Mouse (Mus musculus) layer of hippocampus, adult 11-12 months (tissue): Measurements from ENCODE around the gene Rhox2e.
"Not testable (repeated sequence)": the region's sequence is repeated elsewhere in the genome, so short reads cannot be mapped to it uniquely, and the experiment has no call there.

Source experiments
- DNase-seq: peaks from one replicate; pipeline ENCODE4 v3.0.0; 2022; ENCODE audit warnings: low spot score

Gene Rhox2e

DNA sequence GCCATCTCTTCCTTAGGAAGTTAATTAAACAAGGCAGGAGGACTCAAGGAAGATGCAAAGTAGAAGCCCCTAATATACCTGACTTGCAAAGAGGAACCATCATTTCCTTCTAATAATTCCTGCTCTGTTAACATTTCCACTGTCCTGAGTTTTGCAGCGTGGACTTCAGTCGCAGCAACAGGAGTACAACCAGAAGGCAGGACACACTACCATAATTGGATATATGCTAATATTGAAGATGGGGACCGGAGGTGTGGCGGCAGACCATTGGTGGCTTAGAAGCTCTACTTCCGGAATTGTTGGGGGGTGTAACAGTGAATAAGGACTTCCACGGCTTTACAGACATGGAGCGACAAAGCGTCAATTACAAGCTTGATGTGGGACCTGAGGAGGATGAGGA, at the start of gene Rhox2e:
Rhox2e (plus strand) TSS at position 301 of the 400 bp plus-strand sequence.
- DNase-seq, result not testable (repeated sequence)

DNA sequence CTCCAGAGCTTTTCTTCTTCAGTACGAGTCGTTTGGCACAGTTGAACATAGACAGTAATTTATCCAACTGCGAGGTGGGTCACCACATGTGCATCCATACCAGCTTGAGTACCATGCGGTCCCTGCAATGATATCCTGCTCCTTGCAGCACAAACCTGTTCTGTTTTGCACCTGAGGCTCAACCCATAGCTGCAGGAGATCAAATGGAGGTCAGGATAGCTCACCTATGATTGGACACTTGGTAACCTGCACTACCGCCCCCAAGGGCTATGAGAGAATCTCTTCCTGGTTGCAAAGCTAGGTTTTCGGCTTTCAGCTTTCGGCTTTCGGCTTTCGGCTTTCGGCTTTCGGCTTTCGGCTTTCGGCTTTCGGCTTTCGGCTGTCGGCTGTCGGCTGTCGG, 16.2 kb upstream of the Rhox2e start, which contains the start of gene Rhox4d:
Rhox4d (plus strand) TSS at position 301 of the 400 bp plus-strand sequence.
- DNase-seq, result not testable (repeated sequence)

DNA sequence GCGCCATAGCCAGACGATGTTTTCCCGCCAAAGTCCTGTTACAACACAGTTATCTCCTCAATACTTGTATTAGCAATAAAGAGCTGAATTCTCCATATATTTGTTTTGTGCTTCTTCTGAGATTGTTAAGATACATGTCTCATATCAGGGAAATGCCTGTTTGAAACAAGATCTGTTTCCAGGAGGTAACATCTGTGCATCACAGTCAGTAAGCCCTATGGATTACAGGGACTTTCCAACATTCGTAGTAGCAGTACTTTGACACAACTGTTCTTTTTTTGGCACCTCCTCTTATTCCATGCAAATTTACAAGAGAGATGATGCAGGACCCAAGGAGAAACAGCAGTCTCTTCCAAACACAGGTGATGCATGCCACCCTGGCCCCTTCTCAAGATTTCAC, 11.5 kb downstream of the Rhox2e start, which contains the start of gene Rhox3e:
Rhox3e (plus strand) TSS at position 301 of the 400 bp plus-strand sequence.
- DNase-seq, result not testable (repeated sequence)

DNA sequence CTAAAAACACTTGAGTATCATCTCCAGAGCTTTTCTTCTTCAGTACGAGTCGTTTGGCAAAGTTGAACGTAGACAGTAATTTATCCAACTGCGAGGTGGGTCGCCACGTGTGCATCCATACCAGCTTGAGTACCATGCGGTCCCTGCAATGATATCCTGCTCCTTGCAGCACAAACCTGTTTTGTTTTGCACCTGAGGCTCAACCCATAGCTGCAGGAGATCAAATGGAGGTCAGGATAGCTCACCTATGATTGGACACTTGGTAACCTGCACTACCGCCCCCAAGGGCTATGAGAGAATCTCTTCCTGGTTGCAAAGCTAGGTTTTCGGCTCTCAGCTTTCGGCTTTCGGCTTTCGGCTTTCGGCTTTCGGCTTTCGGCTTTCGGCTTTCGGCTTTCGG, 26.9 kb downstream of the Rhox2e start, which contains the start of gene Rhox4e:
Rhox4e (plus strand) TSS at position 301 of the 400 bp plus-strand sequence.
- DNase-seq, result not testable (repeated sequence)

DNA sequence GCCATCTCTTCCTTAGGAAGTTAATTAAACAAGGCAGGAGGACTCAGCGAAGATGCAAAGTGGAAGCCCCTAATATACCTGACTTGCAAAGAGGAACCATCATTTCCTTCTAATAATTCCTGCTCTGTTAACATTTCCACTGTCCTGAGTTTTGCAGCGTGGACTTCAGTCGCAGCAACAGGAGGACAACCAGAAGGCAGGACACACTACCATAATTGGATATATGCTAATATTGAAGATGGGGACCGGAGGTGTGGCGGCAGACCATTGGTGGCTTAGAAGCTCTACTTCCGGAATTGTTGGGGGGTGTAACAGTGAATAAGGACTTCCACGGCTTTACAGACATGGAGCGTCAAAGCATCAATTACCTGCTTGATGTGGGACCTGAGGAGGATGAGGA, 40.9 kb downstream of the Rhox2e start, which contains the start of gene Rhox2f:
Rhox2f (plus strand) TSS at position 301 of the 400 bp plus-strand sequence.
- not testable (repeated sequence) for DNase-seq

DNA sequence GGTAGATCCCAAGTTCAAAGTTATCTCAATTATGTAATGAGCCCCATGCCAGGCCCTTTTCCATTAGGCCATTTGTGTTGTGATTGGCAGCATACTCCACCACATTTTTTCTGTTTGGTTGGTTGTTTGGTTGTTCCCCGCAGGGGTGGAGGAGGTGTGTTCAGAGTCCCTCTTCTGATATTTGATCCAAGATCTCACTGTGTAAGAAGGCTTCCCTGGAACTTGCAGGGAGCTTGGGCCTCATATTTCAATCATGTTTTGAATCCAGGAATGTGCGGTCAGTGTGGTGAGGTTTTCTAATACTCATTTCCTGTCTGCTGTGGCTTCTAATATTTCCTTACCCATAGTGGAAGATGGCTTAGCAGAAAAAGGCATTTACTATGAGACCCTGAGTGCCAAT, 42.4 kb downstream of the Rhox2e start:
- not testable (repeated sequence) for DNase-seq

DNA sequence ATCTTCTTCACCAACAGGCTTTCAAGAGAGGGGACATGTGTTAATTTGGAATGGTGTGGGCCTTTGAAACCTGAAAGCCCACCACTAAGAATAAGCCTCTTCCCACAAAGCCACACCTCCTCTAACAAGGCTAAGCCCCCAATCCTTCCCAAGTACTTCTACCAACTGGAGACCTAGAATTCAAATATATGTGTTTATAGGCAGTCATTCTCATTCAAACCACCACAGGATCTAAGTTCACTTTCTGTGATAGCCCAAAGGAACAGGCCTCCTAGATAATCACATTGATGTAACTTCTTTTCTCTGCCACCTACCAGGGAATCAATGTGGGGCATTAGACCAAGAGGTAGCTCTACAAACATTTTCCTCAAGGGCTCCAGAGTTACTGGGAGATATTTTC, 50.4 kb downstream of the Rhox2e start, which contains the start of gene Rhox3f:
Rhox3f (plus strand) TSS at position 301 of the 400 bp plus-strand sequence.
- DNase-seq, result not testable (repeated sequence)
